ENCODE assay signal across 22 mouse cellular contexts in genomic region chr4:63156726-63157634, GRCm38 (mm10). TPM values are rescaled to one million over a fixed set of nuclear protein-coding genes. Genes with fewer than 3 reads are reported as not detected.
A peak's percentile ranks its signal among the peaks of the same experiment; 100 is the strongest.
DNase-seq lines count a peak whose midpoint lies in the region; ATAC-seq lines count a peak whose summit lies in the region.
"Had no signal": no experiment of that assay in that cellular context is flagged by ENCODE, and none has a peak within 500 bp of the region (broad histone marks: within the 10 kb centered on the region; RNA-seq: fewer than 3 reads in every experiment).

No protein-coding gene starts in this region.

- DNase-seq in urinary bladder, postnatal 14 days (ENCODE audit: low spot score): peak; percentile 27
- no peak for DNase-seq in urinary bladder, adult 2 months (ENCODE audit: low spot score)
- peak; percentile 78 for DNase-seq in kidney, postnatal 10 days
- no peak for DNase-seq in liver, embryonic 13.5 days
- no peak for DNase-seq in left cerebral cortex, adult 18-20 months (ENCODE audit: low spot score in 2 of 2)
- no peak for DNase-seq in midbrain, embryonic 11.5 days (ENCODE audit: low spot score, missing footprints)
- DNase-seq in spleen, adult 12 weeks (ENCODE audit: low spot score): no peak
- no peak for DNase-seq in heart, adult 11 months
- DNase-seq: adrenal gland, postnatal 10 days; B cell, adult 2 months; cerebellum, postnatal 10 days; forebrain, postnatal 0 days; gastrocnemius, postnatal 25 days; lung, postnatal 14 days; right cerebral cortex, postnatal 25 days; thymus, postnatal 4 days had no signal

- no peak overlapping the region for H3K9ac ChIP-seq in liver, embryonic 13.5 days
- no peak overlapping the region for H3K9ac ChIP-seq in midbrain, embryonic 11.5 days (ENCODE audit: low read length)
- H3K9ac ChIP-seq: forebrain, postnatal 0 days; heart, embryonic 13.5 days; hindbrain, embryonic 12.5 days; midbrain, embryonic 12.5 days had no signal

- no peaks in the 10 kb centered on the region for H3K9me3 ChIP-seq in liver, embryonic 13.5 days (replicated peaks)
- H3K9me3 ChIP-seq in midbrain, embryonic 11.5 days (ENCODE audit: control insufficient read depth, low read length): no peaks in the 10 kb centered on the region
- H3K9me3 ChIP-seq: heart, embryonic 13.5 days; hindbrain, embryonic 12.5 days; midbrain, embryonic 12.5 days had no signal

- peak overlapping the region; percentile 66 for H3K27ac ChIP-seq in liver, embryonic 13.5 days
- H3K27ac ChIP-seq in midbrain, embryonic 11.5 days (ENCODE audit: low read depth, low read length): no peak overlapping the region
- H3K27ac ChIP-seq: heart, embryonic 13.5 days; hindbrain, embryonic 12.5 days; midbrain, embryonic 12.5 days had no signal

- H3K4me3 ChIP-seq in liver, embryonic 13.5 days (replicated peaks): no peak overlapping the region
- H3K4me3 ChIP-seq in midbrain, embryonic 11.5 days (ENCODE audit: low read depth, low read length): no peak overlapping the region
- H3K4me3 ChIP-seq: heart, embryonic 13.5 days; hindbrain, embryonic 12.5 days; midbrain, embryonic 12.5 days; myocyte had no signal

- no peaks in the 10 kb centered on the region for H3K36me3 ChIP-seq in liver, embryonic 13.5 days
- no peaks in the 10 kb centered on the region for H3K36me3 ChIP-seq in midbrain, embryonic 11.5 days (ENCODE audit: control insufficient read depth, insufficient read depth, low read length)
- H3K36me3 ChIP-seq: heart, embryonic 13.5 days; hindbrain, embryonic 12.5 days; midbrain, embryonic 12.5 days had no signal

- ATAC-seq in liver, embryonic 13.5 days (ENCODE audit: low read depth): peak; percentile 79
- no peak for ATAC-seq in midbrain, embryonic 11.5 days (ENCODE audit: low FRiP score)
- ATAC-seq: forebrain, postnatal 0 days had no signal

- WGBS in liver, embryonic 13.5 days (ENCODE audit: insufficient replicate concordance): 41% methylated on average over 8 of the region's 8 CpGs
- WGBS in midbrain, embryonic 11.5 days: 70% methylated on average over 8 of the region's 8 CpGs

- peaks cover 11% of the 10 kb centered on the region for H3K4me1 ChIP-seq in liver, embryonic 13.5 days (replicated peaks)
- no peaks in the 10 kb centered on the region for H3K4me1 ChIP-seq in midbrain, embryonic 11.5 days (ENCODE audit: control insufficient read depth, insufficient read depth, low read length)
- H3K4me1 ChIP-seq: heart, embryonic 13.5 days; hindbrain, embryonic 12.5 days; midbrain, embryonic 12.5 days had no signal

- no peak overlapping the region for H3K4me2 ChIP-seq in liver, embryonic 13.5 days
- no peak overlapping the region for H3K4me2 ChIP-seq in midbrain, embryonic 11.5 days
- H3K4me2 ChIP-seq: heart, embryonic 13.5 days; hindbrain, embryonic 12.5 days; midbrain, embryonic 12.5 days had no signal

- no peaks in the 10 kb centered on the region for H3K27me3 ChIP-seq in liver, embryonic 13.5 days
- H3K27me3 ChIP-seq in midbrain, embryonic 11.5 days (ENCODE audit: control insufficient read depth, insufficient read depth, low read length): no peaks in the 10 kb centered on the region
- H3K27me3 ChIP-seq: hindbrain, embryonic 12.5 days; midbrain, embryonic 12.5 days had no signal

RNA-seq across cellular contexts. Expression of gene Ambp, which starts 2.4 kb away (rescaled TPM):
- 0.80 and 2.7 TPM in 2 replicates for polyA plus RNA-seq in urinary bladder, adult 2 months (2012; rRNA removed)
- polyA plus RNA-seq in liver, embryonic 13.5 days (2015; fragmentation: Nextera tagmentation; extraction: Ambion mirVana): 683 and 777 TPM in 2 replicates
- total RNA-seq in left cerebral cortex, adult 18-20 months (2021): not detected
- not detected in 2 replicates for polyA plus RNA-seq in midbrain, embryonic 11.5 days (2014; fragmentation: Nextera tagmentation; extraction: Ambion mirVana)
- total RNA-seq: forebrain, postnatal 0 days; gastrocnemius, postnatal 25 days; layer of hippocampus, adult 8-10 months; left cerebral cortex, postnatal 14 days had no signal
- polyA plus RNA-seq: forebrain, postnatal 0 days; hindbrain, embryonic 12.5 days; midbrain, embryonic 12.5 days; myocyte had no signal

RNA-seq across cellular contexts. Expression of gene Kif12, which starts 15.0 kb away (rescaled TPM):
- not detected in 2 replicates for polyA plus RNA-seq in urinary bladder, adult 2 months (2012; rRNA removed)
- 5.1 TPM in 2 replicates for polyA plus RNA-seq in liver, embryonic 13.5 days (2015; fragmentation: Nextera tagmentation; extraction: Ambion mirVana)
- not detected for total RNA-seq in left cerebral cortex, adult 18-20 months (2021)
- polyA plus RNA-seq in midbrain, embryonic 11.5 days (2014; fragmentation: Nextera tagmentation; extraction: Ambion mirVana): not detected in 2 replicates
- total RNA-seq: gastrocnemius, postnatal 25 days; layer of hippocampus, adult 8-10 months; left cerebral cortex, postnatal 14 days had no signal
- polyA plus RNA-seq: forebrain, postnatal 0 days; midbrain, embryonic 12.5 days; myocyte had no signal

RNA-seq across cellular contexts. Expression of gene Col27a1, which starts 56.8 kb away (rescaled TPM):
- 12.3 and 13.3 TPM in 2 replicates for polyA plus RNA-seq in urinary bladder, adult 2 months (2012; rRNA removed)
- polyA plus RNA-seq in liver, embryonic 13.5 days (2015; fragmentation: Nextera tagmentation; extraction: Ambion mirVana): 1.5 TPM in 2 replicates
- total RNA-seq in left cerebral cortex, adult 18-20 months (2021): 1 to 10 TPM; 4.2 to 5.2 TPM
- 1.9 and 2.3 TPM in 2 replicates for polyA plus RNA-seq in midbrain, embryonic 11.5 days (2014; fragmentation: Nextera tagmentation; extraction: Ambion mirVana)

Comparison
In these comparisons a context has a peak if more than half of its experiments do, and no peak if none do; other contexts are left out.
1. DNase-seq: peak in urinary bladder, postnatal 14 days (single experiment) and kidney, postnatal 10 days (single experiment); none in urinary bladder, adult 2 months (single experiment), liver, embryonic 13.5 days (single experiment), left cerebral cortex, adult 18-20 months (0 of 2), midbrain, embryonic 11.5 days (single experiment), spleen, adult 12 weeks (single experiment) and heart, adult 11 months (single experiment).
2. RNA of gene Ambp, which starts 2.4 kb away (polyA plus RNA-seq): 683 to 777 TPM in liver, embryonic 13.5 days; 0.80 to 2.7 TPM in urinary bladder, adult 2 months and not detected in midbrain, embryonic 11.5 days; every median in the first group is over 100 times any median in the second.